Mouse (Mus musculus): ENCODE results near the gene As3mt. TPM values are rescaled to one million over a fixed set of nuclear protein-coding genes. Genes with fewer than 3 reads are reported as not detected.

As3mt gene
- total RNA-seq, 2 experiments from 2014 or later, result 26.5 to 27.4 TPM

DNA sequence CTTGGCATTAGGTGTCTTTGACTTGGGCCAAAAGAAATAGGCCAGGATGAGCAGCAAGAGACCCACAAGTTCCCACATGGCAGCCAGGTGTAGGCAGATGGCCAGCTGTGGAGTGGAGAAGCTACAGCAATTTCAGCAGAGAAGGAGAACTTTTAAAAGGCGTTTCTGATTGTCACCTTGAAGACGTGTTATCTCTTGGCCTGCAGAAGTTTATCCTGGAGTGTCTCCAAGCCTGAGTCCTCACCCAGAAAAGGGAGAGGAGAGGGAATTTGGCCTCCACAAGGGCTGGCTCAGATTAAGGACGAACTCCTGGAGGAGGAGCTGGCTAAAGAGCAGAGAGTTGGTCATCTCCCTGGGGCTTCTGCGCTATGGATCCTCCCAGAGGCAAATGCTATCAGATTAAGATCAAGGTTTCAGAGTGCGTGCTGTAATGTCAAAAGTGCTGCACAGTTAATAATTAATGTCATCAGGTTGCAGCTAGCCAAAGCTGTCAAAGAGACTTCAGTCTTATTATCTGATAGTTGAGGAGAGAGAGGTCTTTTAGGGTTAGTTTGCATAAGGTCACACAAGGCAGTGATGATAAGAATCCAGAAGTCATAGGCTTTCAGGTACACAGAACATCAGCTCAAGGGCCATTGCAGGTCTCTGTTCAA, 34.4 kb upstream of the As3mt start, which contains the start of gene Cyp17a1:
Gene Cyp17a1 (minus strand): TSS at position 407 of the 653 bp plus-strand sequence.
- no peak within 1 kb of the TSS for H3K4me3 ChIP-seq
- no peak for DNase-seq (ENCODE audit: extremely low spot score in 1 of 2, low spot score in 2 of 2)
- H3K27ac ChIP-seq, result no peak within 1 kb of the TSS
- no peak for TF ChIP-seq CTCF (IDR thresholded peaks at IDR 0.05)
- intact Hi-C loops (cut with DNase I), result loop anchor here (5.0 kb wide), 2 partner anchors 86 to 374 kb away; no protein-coding TSS in a partner anchor

- intact Hi-C loops (cut with DNase I), result no loop called here
- no peak for DNase-seq (ENCODE audit: extremely low spot score in 1 of 2, low spot score in 2 of 2)
- Histone ChIP-seq H3K4me3 (no peak overlapping the region), H3K27ac (no peak overlapping the region)
- no peak for TF ChIP-seq CTCF (IDR thresholded peaks at IDR 0.05)
These were observed 31.6 kb upstream of the As3mt start for GRCm38 (mm10) chr19:46675641-46676040.

DNA sequence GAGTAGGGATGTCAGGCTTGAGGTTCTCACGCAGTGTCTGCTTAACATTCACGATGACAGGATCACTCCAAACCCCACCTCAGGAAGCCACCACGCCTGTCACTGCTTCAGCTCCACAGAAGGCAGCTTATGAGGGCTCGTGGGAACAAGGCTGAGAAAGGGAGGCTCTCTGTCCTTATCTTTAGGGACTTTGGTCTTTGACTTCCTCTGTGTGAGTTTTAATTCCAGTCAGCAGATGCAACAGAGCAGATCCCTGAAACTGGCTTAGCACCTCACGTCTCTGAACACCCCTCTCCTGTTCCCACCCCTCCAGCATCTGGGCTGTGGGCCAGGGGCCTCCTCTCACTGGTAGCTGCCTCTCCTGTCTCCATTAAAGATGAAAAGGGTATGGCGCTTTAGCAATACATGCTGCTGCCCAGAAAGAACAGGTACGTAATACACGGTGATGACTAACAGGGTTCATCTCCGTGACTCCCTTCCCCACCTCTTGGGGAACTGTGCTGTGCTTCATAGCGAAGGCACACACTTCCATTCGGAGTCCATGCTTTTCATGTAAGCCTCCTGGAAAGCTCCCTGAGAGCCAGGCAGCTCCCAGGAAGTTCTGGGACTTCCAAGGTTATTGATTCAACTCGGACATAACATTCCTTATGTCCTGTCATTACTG, 27.4 kb upstream of the As3mt start:
- no peak for DNase-seq (ENCODE audit: extremely low spot score in 1 of 2, low spot score in 2 of 2)
- Histone ChIP-seq H3K4me3 (no peak overlapping the region), H3K27ac (no peak overlapping the region)
- TF ChIP-seq CTCF (IDR thresholded peaks at IDR 0.05), result no peak
- intact Hi-C loops (cut with DNase I), result no loop called here

- intact Hi-C loops (cut with DNase I), result loop anchor here (5.0 kb wide), 1 partner anchor 178 kb away; no protein-coding TSS in a partner anchor
These were observed 17.5 kb upstream of the As3mt start, which contains the start of gene Borcs7 for GRCm38 (mm10) chr19:46689460-46690372. Gene Borcs7, plus strand, starts transcription at chr19:46689906.

DNA sequence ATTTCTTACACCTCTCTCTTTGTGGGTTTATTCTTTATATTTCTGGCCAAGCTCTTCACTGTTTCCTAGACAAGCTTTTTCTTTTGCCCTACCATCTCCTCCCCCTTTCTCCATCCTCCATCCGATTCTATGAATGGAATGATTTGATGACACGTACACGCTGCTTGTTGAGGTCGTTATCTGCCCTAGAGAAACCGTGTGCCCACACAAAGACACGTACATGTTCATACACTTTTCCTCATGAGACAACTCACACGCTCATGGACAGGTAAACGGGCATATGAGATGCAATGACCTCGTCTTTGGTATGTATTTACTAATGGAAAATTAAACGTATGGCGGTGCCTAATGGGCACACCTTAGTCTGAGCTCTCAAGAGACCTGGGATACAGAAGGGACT, 16.9 kb upstream of the As3mt start:
- H3K4me3 ChIP-seq, result peak overlapping the region; percentile 84
- intact Hi-C loops (cut with DNase I), result no loop called here
- no peak for DNase-seq (ENCODE audit: extremely low spot score in 1 of 2, low spot score in 2 of 2)
- no peak for TF ChIP-seq CTCF (IDR thresholded peaks at IDR 0.05)
- H3K27ac ChIP-seq, result peak overlapping the region; percentile 100

More at GRCm38 (mm10) chr19:46689460-46690372, 17.5 kb upstream of the As3mt start, which contains the start of gene Borcs7:
- DNase-seq (ENCODE audit: extremely low spot score in 1 of 2, low spot score in 2 of 2), result peak; percentile 88 to 94
- peak within 1 kb of the TSS; percentile 84 for H3K4me3 ChIP-seq
- H3K27ac ChIP-seq, result peak within 1 kb of the TSS; percentile 100
- no peak for TF ChIP-seq CTCF (IDR thresholded peaks at IDR 0.05)

GRCm38 (mm10) chr19:46691078-46691477, 16.2 kb upstream of the As3mt start:
- H3K4me3 ChIP-seq, result no peak overlapping the region; the same call in 1 of the 2 replicates
- H3K27ac ChIP-seq, result no peak overlapping the region
- no peak for TF ChIP-seq CTCF (IDR thresholded peaks at IDR 0.05)
- intact Hi-C loops (cut with DNase I), result no loop called here
- no peak for DNase-seq (ENCODE audit: extremely low spot score in 1 of 2, low spot score in 2 of 2)

- no peak for TF ChIP-seq CTCF (IDR thresholded peaks at IDR 0.05)
- no peak for DNase-seq (ENCODE audit: extremely low spot score in 1 of 2, low spot score in 2 of 2)
- Histone ChIP-seq H3K4me3 (no peak overlapping the region), H3K27ac (no peak overlapping the region)
- intact Hi-C loops (cut with DNase I), result no loop called here
These were observed 14.1 kb upstream of the As3mt start for GRCm38 (mm10) chr19:46693146-46693545.

DNA sequence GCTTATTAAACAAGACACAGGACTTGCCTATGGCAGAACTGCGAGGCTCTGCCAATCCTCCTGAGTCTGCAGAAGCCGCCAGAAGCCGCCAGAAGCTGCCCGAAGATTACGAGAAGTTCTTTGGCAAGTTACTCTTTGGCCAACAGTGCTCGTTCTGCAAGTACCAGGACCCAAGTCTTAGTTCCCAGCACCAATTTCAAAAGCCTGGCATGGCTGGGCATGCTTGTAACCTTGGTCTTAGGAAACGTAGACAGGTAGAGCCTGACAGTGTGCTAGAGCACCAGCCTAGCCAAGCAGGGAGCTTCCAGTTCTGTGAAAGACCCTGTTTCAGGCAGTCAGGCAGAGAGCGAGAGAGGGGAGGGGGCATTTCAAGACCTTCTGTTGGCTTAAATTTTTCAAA, 10.8 kb upstream of the As3mt start:
- no peak overlapping the region for H3K27ac ChIP-seq
- no peak overlapping the region for H3K4me3 ChIP-seq
- TF ChIP-seq CTCF (IDR thresholded peaks at IDR 0.05), result no peak
- intact Hi-C loops (cut with DNase I), result no loop called here
- no peak for DNase-seq (ENCODE audit: extremely low spot score in 1 of 2, low spot score in 2 of 2)

- no peak overlapping the region for H3K27ac ChIP-seq
- DNase-seq (ENCODE audit: extremely low spot score in 1 of 2, low spot score in 2 of 2), result no peak
- TF ChIP-seq CTCF (IDR thresholded peaks at IDR 0.05), result no peak
- H3K4me3 ChIP-seq, result no peak overlapping the region
- intact Hi-C loops (cut with DNase I), result no loop called here
These were observed 10.3 kb upstream of the As3mt start for GRCm38 (mm10) chr19:46696943-46697342.

DNA sequence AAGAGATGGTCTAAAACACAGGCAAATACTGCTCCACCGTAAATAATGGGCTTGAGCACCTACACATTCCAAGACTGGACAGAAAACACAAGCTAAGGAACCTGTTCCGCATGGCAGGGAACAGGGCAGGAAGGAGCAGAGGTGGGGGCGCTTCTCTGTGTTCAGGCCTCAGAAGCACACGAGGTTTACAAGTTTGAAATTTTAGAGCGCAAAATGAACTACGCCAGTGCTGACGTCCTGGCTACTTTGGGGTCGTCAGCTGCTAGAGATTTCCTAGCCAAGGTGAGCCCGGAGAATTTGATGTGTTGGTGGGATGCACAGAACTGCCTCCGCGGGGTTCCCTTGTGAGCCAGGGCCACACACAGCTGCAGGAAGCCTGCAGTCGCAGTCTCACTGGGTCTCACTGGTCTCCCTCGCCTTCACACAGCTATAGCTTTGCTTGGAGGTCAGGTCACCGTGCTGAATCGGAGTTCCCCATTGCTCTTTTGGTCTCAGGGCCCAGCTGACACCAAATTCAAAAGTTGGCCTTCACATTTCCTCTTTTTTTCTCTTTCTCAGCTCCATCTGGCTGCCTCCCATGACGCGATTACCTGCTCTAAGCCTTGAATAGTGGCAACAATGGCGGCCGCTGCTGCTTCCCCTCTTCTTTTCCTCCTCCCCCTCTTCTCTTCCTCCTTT, 9.3 kb upstream of the As3mt start:
- no peak for TF ChIP-seq CTCF (IDR thresholded peaks at IDR 0.05)
- intact Hi-C loops (cut with DNase I), result no loop called here
- no peak overlapping the region for H3K27ac ChIP-seq
- no peak overlapping the region for H3K4me3 ChIP-seq
- DNase-seq (ENCODE audit: extremely low spot score in 1 of 2, low spot score in 2 of 2), result no peak

DNA sequence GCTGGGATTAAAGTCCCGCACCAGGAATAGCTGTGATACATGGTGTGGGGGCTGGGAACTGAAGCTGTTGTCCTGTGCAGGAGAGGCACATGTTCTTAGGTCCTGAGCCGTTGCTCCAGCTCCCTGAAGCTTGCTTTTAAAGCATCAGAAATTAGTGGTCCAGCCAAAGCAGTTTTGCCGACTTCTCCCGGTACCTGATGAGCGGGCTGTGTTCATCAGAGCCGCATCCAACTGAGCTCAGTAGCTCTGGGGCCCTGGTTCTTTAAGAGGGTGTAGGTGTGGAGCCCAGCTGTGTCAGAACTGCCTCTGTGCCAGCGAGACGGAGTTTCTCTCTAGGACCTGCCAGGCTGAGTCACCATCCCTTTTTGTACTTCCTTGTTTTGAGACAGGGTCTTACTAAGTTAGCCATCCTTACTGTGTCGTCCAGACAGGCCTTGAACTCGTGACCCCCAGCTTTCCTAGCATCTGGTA, 8.2 kb upstream of the As3mt start:
- intact Hi-C loops (cut with DNase I), result no loop called here
- Histone ChIP-seq H3K27ac (no peak overlapping the region), H3K4me3 (no peak overlapping the region)
- DNase-seq (ENCODE audit: extremely low spot score in 1 of 2, low spot score in 2 of 2), result peak in 1 of 2 experiments; percentile 28
- no peak for TF ChIP-seq CTCF (IDR thresholded peaks at IDR 0.05)

Data from left cerebral cortex, adult 2 months (tissue).